ENCODE assay signal across 19 mouse cellular contexts in the genomic region with DNA sequence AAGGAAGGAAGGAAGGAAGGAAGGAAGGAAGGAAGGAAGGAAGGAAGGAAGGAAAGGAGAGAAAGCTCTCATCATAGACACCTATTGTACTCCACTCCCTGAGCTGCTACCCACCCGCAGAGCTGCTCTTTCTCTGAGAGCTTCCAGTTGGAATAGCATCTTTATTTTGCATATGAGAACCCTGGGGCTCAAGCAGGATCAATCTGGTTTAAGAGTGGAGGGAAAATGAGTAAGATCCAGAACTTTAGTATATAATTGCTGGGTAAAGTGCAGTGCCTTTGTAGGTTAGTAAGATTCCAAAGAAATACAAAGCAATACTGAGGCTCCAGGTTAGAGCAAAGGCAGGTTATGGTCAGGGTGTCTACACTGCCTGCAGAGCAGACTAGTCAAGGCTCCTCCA. TPM values are rescaled to one million over a fixed set of nuclear protein-coding genes. Genes with fewer than 3 reads are reported as not detected.
"Had no signal": no experiment of that assay in that cellular context is flagged by ENCODE, and none has a peak within 500 bp of the region (broad histone marks: within the 10 kb centered on the region; RNA-seq: fewer than 3 reads in every experiment).

No protein-coding gene starts in this region.

- ATAC-seq: liver, postnatal 0 days; lung, postnatal 0 days; midbrain, embryonic 13.5 days; midbrain, embryonic 15.5 days had no signal

- H3K36me3 ChIP-seq: lung, embryonic 15.5 days; midbrain, embryonic 13.5 days; midbrain, embryonic 15.5 days; neural tube, embryonic 12.5 days; stomach, embryonic 15.5 days had no signal

- DNase-seq: liver, postnatal 0 days; lung, adult 2 months; lung, postnatal 14 days; lung, postnatal 36 days; right cerebral cortex, postnatal 14 days; thymus, adult 2 months; thymus, postnatal 25 days; thymus, postnatal 4 days had no signal

- H3K9me3 ChIP-seq: lung, embryonic 15.5 days; midbrain, embryonic 13.5 days; midbrain, embryonic 15.5 days; neural tube, embryonic 12.5 days; stomach, embryonic 15.5 days had no signal

- H3K4me1 ChIP-seq: lung, embryonic 15.5 days; megakaryocyte, embryonic 14.5 days; midbrain, embryonic 13.5 days; midbrain, embryonic 15.5 days; neural tube, embryonic 12.5 days; stomach, embryonic 15.5 days had no signal

- H3K9ac ChIP-seq: liver, postnatal 0 days; lung, embryonic 15.5 days; midbrain, embryonic 13.5 days; midbrain, embryonic 15.5 days; neural tube, embryonic 12.5 days; stomach, embryonic 15.5 days had no signal

- H3K4me3 ChIP-seq: lung, embryonic 15.5 days; megakaryocyte, embryonic 14.5 days; midbrain, embryonic 13.5 days; midbrain, embryonic 15.5 days; neural tube, embryonic 12.5 days; stomach, embryonic 15.5 days had no signal

- H3K27ac ChIP-seq: lung, embryonic 15.5 days; macrophage; midbrain, embryonic 13.5 days; midbrain, embryonic 15.5 days; neural tube, embryonic 12.5 days; stomach, embryonic 15.5 days; stomach, postnatal 0 days had no signal

RNA-seq across cellular contexts. Expression of gene Grin2a, which starts 6.2 kb away (rescaled TPM):
- total RNA-seq: megakaryocyte progenitor cell, adult 5-6 weeks; monocyte, adult 5-6 weeks had no signal
